Mouse (Mus musculus) spleen, embryonic (tissue): ENCODE data around the gene Asb16.

ENCODE experiments used
- CTCF ChIA-PET: fragments of 350-600 bp; sonication (Branson Sonifier 250); formaldehyde crosslinking; loops from one replicate; lab custom pipeline; 2022; lab: Charles Lee

Asb16 gene

DNA sequence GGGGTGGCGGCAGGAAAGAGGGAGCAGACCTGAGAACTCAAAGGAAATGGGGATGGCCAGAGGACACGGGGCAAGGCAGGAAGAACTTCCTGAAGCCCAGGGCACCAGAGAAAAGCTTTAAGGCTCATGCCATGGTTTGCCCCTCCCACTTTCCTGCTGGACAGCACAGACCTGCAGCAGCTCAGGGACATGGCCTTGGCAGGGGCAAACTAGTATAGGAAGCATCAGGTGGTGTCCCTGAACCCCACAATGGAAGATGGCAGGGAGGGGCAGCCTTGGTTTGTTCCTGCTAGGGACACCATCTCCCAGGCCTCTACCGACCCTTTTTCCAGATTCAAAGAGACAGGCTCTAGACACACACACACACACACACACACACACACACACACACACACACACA is 36.8 kb downstream of the Asb16 start:
- CTCF ChIA-PET: interaction anchor here (0.5 kb wide), 1 partner anchor 25 kb away, joined by 4 read pairs; no protein-coding TSS in a partner anchor

DNA sequence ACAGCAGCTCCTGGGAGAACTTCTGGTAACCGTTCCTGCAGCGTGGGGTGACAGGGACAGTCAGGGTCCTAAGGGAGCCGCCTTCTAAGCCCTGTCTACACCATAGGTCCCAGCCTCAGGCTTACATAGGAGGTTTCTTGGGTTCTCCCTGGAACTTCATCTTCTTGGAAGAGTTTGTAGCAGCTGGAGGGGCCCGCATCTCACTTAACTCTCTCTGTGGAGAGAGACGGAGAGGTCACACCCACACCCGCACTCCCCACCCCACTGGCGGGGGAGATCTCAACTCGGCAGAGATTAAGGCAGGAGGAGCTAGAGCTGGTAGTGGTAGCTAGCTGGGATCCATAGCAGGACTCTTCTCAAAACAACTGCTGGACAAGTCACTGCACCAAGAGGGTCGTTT is 39.6 kb downstream of the Asb16 start:
- CTCF ChIA-PET: interaction anchor here (0.6 to 3.4 kb wide), 6 partner anchors 9 to 668 kb away, joined by 4 to 15 read pairs (median 6); partner anchors contain the start of genes Grn and Ubtf

DNA sequence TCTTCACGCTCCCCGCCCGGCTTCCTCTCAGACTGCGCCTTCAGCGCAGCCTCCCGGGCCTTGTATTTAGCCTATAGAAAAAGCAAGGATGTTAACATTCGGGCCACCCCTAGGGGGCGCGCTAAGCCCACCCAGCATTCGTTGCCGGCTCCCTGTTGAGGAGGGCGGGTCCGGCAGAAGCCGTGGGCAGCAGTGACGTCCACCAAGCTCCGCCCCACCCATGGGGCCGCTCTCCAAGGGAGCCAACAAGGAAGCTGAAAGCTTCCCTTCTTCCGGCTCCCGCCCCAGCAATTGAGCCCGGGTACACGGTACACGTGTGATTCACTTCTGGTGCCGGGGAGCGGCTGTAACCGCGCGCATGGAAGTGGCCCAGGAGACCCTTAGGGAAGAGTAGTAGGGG is 40.4 kb downstream of the Asb16 start:
- CTCF ChIA-PET: interaction anchor here (0.6 to 3.4 kb wide), 5 partner anchors 9 to 263 kb away, joined by 4 to 15 read pairs (median 4); partner anchors contain the start of genes Grn and Ubtf

DNA sequence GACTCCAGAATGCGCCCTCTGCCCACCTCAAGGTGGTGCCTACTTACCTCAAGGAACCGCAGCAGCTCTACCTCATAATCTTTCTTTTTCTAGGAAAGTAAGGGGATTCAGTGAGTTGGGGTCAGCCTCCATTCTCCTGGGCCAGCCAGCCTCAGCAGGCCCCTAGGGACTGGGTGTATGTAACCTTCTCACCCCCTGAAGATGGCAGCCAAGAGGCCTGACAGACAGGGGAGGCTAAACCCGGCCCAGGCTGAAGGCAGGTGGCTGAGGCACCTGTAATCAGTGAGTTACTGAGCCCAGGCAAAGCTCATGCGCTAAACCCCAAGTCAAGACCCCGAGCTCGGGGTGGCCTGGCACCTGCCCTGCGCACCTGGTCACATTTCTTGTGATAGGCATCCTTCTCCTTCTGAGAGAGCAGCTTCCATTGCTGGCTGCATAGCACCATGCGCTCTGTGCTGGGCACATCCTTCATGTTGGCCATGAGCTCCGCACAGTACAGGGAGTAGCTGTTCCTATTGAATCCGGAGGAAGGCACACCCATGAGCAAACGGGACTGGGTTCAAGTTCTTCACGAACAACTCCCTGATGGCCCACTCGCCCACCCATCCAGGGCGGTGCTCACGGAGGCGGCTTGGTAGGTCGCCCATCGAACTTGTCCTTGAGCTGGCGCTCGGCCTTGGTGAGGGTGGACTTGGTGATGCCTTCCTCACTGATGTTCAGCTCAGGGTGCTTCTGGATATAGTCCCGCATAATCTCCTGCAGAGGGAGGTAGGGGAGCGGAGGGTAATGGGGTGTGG is 41.5 kb downstream of the Asb16 start:
- CTCF ChIA-PET: interaction anchor here (0.6 to 3.4 kb wide), 7 partner anchors 9 to 169 kb away, joined by 3 to 15 read pairs (median 4); partner anchors contain the start of gene Ubtf

DNA sequence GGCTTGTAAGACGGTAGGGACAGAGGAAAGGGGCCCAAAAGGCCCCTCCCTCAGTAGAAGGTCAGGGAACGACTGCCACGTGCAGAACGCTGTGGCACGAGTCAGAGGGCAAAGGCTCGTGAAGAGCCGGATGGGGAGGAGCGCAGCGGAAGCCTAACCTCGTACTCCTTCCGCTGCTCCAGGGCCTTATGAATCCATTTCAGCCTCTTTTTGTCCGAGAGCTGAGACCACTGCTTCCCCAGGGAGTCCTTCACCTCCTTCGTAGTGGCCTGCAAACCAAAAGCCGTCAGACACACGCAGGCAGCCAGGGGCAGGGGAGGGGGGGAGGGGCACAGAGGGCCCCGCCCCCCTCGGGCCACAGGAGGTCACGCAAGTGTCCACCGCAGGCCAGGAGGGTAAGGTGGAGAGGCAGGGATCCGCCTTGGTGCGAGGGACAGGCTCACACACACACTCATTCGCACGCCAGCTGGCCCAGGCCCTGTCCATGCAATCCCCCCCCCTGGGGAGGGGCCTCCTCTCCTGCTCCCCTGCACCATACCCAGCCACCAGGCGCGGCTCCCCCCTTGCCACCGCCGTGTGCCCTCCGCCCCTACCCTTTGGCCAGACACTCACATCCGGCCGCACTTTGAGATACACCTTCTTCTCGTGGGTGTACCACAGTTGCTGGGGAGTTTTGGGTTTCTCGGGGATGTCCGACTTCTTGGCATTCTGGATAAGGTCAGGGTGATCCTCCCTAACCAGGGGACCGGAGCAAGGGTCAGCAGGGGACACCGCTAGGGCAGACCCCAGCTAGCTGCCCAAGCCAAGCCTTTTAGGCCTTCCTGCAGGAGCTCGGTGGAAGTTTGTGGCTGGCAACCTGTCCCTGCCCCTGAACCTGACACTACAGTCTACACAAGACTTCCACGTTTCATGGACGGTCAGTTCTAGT is 42.5 kb downstream of the Asb16 start:
- CTCF ChIA-PET: interaction anchor here (0.6 to 3.4 kb wide), 6 partner anchors 8 to 170 kb away, joined by 3 to 15 read pairs (median 4); partner anchors contain the start of gene Ubtf

DNA sequence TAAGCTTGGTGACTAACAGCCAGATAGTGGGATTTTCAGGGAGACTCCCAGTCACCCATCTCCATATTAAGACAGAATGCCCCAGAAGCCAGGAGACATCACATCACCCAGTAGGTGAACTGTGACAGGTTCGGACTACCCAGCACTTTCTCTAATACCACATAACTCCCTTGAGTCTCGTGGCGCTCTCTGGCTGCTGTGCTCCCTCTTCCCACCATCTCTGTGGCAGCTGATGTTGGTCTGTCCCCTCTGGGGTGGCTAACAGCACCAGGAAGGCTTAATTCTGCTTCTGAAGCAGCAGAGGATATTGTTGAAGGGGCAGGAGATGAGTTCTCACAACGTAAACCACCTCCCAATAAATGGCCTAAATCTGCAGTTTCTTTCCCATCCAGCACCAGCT is 43.4 kb downstream of the Asb16 start:
- CTCF ChIA-PET: interaction anchor here (0.6 kb wide), 1 partner anchor 35 kb away, joined by 4 read pairs; no protein-coding TSS in a partner anchor

DNA sequence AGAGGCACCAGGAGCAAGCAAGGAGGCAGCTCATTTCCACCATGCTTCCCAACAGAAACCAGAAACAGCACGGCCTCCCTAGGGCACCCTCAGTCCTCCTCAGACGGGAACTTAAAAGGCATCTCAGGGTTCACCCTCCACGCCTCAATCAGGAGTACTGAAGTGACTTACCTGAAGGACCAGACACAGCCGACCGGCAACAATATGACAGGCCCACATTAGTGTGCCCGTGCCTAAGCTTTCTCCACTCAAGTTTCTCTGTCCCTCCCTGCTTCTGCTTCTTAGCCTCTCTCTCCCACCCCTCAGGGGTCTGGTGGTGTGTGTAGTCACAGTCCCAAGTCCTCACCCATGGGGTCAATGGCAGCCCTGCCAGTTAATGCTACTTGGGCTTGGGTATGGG is 44.0 kb downstream of the Asb16 start:
- CTCF ChIA-PET: no interaction called here

DNA sequence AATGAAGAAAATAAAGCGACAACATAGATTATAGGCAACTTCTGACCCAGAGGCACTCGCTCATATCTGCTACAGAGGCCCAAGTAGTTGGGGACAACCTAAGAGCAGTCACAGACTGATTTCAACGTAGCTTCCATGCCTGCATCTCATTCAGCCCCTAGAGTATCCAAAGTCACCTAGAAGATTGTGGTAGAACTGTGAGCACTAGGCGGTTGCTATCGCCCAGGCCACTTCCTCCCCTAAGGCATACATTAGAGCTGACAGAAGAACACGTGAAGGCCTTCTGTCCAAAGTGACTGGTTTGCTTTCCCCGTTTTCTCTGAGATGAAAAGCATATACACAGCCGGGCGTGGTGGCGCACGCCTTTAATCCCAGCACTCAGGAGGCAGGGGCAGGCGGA is 45.8 kb downstream of the Asb16 start:
- CTCF ChIA-PET: no interaction called here

DNA sequence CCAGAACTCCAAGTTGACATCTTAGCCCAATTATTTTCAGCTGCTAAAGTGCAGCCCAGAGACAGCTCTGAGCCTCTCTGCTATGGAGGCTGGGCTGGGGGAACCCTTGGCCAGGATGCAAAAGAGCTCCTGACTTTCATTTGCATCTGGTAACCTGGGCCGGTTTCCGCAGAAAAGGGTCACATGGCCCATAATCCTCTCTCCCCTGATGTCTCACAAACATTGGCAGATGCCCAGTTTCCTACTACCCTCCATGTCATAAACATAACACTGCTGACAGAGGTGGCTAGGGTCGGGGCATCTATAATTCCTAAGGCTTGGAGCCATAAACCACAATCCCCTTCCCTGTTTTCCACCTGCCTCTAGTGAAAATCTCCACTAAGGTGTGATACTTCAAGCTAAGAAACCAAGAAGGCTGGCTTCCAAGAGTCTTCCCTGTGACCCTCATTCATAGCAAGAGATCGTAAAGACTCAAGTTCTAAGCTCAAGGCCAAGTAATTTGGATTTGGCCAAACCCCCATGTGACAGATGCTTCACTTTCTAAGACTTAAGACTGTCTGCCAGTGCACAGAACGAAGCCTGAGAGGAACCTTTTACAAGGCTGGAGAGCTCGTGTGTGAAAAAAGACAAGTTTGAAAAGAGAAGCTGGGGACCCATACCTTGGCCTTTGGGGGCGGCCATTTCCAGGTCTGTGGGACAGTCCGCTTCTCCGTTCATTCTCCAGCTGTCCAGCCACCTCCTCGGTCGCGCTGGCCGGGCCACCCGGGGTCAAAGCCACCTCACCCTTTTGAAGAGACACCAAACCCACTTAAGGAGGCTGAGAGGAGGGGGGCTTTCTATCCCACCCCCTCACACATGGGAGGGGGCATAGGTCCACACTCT is 47.4 kb downstream of the Asb16 start:
- CTCF ChIA-PET: no interaction called here

DNA sequence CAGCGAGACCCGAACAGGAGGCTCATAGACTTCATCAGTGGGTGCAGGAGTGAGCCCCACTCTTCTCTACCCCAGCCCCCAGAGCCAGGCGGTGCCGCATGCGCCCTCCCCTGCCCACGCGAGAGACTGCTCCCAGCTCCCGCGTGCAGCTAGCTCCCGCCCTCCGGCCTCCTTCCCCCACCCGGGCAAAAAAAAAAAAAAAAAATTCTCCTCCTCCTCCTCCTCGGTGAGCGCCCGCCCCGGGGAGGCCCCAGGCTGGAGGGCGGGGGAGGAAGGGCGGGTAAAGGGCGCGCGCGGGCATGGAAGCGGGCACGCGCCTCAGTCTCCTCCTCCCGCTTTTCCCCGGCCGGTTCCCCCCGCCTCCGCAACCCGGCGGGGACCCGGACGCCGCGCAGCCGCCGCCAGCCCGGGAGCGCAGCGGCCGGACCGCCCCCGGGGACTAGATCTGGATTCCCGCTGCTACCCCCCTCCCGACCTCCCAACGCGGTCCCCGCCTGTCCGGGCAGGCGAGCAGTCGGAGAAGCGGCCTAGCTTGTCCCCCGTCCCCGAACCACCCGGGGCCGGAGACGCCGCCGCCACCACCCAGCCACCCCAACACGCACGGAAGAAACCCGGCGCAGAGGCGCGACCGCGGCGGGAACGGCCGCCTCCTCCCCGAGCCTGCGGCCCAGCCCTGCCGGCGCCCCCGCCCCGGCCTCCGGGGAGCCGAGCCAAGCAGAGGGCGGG is 48.2 kb downstream of the Asb16 start:
- CTCF ChIA-PET: no interaction called here

DNA sequence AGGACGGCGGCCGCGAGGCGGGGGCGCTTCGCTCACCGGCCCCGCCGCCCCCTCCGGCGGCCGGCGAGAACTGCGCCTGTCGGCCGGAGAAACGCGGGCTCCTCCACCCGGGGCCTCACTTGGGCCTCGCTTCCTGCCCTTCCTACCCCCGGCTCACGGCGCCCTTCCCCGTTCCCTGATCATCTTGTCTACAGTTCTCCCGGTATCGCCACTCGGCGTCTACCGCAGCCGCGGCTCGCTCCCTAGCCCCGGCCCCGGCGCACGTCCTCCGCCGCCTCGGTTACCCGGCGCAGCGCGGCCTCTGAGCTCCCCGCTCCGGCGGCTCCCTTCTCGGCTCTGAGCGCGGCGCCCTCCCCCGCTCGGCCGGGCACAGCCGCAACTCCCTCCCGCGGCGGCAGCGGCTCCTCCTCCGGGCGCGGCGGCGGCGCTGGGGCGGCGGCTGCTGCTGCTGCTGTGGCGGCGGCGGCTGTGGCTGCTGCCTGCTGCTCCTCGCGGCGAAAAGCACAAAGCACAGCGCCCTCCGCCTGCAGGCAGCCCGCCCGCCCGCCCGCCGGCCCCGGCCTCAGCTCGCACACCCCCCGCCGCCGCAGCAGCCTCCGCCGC is 48.9 kb downstream of the Asb16 start:
- CTCF ChIA-PET: no interaction called here

DNA sequence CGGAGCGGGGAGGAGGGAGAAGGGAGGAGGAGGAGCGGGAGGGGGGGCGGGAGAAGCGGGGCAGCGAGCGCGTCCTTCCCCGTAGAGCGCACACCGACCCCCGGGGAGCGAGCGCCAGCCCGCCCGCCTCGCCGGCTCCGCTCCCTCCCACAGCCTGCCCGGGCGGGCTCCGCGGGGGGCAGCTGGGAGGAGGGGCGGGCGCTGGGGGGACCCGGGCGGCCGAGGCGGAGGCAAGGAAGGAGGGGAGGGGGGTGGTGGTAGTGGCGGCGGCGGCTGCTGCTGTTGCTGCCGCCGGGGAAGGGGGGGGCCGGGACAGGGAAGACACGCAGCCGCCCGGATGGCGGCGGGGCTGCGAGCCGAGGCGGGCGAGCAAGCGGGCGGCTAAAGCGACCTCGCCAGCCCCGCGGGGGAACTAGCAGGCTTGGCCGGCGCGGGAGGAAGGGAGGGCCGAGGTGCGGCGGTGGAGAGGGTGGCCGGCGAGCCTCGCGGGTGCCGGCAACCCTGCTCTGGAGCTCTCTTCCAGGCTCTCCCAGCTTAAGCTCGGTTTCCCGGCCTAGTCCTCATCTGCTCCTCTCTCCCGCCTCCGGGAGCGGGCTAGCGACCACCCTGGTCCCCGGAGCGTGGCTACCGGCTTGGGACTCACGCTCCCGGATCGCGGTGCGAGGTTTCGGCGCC is 49.5 kb downstream of the Asb16 start:
- CTCF ChIA-PET: interaction anchor here (0.8 to 2.1 kb wide), 2 partner anchors 9 to 13 kb away, joined by 3 to 15 read pairs; no protein-coding TSS in a partner anchor

DNA sequence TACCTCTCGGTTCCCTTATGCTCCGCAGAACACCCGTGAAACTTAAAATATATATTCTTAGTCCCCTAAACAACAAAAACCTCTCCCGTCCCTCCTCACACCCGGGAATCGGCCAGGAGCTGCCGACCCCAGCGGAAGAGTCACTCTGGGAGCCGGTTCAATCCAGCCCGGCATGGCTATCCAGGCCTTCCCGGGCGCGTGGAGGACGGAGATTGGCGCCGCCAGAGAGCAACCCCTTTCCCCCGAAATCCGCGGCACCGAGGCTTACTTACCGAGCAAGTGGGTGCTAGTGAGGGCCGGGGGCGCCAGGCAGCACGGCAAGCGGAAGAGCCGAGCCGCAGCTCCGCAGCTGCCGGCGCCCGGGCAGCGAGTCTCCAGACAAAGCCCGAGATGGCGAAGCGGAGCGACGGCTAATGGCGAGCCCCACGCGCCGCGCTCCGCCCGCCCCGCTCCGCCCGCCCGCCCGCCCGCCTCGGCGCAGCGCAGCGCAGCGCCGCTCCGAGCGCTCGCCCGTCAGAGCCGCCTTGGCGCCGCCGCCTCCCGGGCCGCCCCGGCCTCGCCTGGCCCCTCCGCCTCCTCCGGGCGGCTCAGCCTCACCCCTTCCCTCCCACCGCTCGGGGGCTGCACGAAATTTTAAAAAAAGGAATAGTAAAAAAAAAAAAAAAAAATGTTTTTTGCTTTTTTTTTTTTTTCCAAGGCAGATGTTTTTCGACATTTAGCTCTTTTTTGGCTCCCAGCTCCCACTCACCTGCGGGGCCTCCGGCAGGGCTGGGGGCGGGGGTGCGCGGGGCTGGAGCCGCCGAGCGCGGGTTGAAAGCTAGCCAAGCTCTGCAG is 50.2 kb downstream of the Asb16 start:
- CTCF ChIA-PET: interaction anchor here (0.7 to 2.1 kb wide), 4 partner anchors 10 to 95 kb away, joined by 3 to 15 read pairs (median 7); no protein-coding TSS in a partner anchor

DNA sequence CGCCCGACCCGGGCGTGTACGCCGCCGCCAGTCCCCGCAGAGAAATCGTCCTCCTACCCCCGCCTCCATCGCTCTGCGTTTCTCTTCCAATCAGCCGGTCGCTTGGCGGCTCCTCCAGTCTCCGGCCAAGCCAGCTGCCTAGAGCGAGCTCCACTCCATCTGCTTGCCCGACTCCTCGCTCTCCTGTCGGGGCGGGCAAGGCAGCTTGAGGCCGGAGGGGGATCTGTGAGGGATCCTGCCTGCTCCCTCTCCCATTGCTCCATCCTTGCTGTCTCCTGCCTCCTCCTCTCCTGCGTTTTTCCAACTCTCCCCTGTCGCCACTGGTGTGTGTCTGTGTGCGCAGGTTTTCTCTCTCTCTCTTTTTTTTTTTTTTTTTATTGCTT is 50.9 kb downstream of the Asb16 start, which contains the start of gene Ubtf:
TSS of gene Ubtf (minus strand) at position 333 of the 383 bp plus-strand sequence.
- CTCF ChIA-PET: interaction anchor here (0.6 to 2.1 kb wide), 6 partner anchors 11 to 111 kb away, joined by 4 to 15 read pairs (median 6); no protein-coding TSS in a partner anchor

DNA sequence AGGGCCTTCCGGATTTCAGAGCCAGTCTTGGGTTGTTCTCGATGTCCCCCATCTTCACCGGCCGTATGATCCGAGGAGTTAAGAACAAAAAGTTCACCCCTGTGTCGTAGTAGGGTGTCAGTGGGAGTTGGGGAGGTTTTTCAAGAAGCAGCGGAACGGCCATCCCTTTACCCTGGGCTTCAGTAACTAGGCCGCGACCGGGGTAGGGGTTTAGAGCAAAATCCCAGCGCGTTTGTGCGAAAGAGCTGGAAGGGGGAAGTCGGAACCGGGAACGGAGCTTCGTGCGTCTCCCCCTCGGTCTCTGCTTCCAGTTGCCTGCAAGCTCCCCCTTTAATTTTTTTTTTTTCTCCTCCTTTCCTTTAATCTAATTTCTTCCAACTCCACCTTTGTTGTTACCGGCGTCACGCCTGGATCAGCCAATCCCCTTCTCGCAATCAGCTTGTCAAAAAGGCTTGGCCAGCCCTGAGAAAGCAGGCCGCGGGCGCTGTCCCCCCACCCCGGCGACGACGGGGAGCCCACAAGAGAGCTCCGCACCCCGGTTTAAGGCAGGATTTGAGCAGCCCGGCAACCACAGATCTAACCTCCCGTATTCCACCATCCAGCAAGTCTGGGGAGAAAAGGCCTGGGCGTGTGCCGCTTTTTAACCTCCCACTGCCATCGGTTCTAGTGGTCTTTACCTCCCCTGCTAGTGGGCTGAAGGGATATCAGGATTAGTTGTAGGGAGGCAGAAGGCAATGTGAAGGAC is 51.6 kb downstream of the Asb16 start:
- CTCF ChIA-PET: interaction anchor here (0.6 to 2.1 kb wide), 4 partner anchors 11 to 111 kb away, joined by 4 to 15 read pairs (median 6); no protein-coding TSS in a partner anchor

DNA sequence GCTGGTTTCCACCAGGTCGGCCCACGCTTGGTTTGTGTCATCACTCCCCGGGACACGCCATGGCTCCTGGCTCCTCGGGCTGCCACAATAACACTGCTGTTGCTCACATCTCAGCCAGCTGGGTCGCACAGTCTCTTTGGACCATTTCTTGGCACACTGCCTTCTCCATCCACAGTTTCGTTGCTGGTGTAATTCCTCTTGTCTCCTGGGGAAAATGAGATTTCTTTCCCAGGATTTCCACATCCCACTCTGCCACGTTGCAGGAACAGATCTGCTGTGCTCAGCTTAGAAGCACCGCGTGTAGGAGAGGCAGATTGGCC is 52.1 kb downstream of the Asb16 start:
- CTCF ChIA-PET: interaction anchor here (2.1 kb wide), 1 partner anchor 110 kb away, joined by 7 read pairs; no protein-coding TSS in a partner anchor

DNA sequence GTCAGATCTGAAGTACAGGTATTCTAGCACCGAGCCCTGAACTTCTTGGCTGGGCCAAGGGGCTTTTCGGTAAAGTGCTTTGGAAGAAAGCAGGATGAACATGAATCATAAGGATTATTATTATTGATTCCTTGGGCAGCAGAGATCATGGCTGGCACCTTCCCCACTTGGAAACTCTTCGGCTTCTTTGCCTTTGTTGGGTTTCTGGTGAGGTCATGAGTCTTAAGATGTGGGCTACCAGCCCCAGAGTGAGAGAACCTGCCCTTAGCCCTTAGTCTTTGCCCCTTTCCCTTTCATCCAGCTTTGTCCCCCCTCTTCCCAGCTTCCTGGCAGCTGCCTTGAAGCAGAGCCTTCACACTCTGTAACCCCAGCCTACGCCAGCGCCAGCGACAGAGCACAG is 53.4 kb downstream of the Asb16 start:
- CTCF ChIA-PET: interaction anchor here (0.6 kb wide), 1 partner anchor 679 kb away, joined by 3 read pairs; no protein-coding TSS in a partner anchor
